Mouse (Mus musculus) stomach, postnatal 0 days (tissue): ENCODE results near the gene Slc25a12.

Experiments
- CTCF ChIP-seq: IDR thresholded peaks from 2 replicates; pipeline ENCODE4 v1.5.1; 2016; ENCODE audit warnings: antibody characterized with exemption, low read depth, mild to moderate bottlenecking, moderate library complexity
- EP300 ChIP-seq: optimal IDR thresholded peaks from 2 replicates; pipeline ENCODE3; 2016; ENCODE audit warnings: antibody characterized with exemption

DNA sequence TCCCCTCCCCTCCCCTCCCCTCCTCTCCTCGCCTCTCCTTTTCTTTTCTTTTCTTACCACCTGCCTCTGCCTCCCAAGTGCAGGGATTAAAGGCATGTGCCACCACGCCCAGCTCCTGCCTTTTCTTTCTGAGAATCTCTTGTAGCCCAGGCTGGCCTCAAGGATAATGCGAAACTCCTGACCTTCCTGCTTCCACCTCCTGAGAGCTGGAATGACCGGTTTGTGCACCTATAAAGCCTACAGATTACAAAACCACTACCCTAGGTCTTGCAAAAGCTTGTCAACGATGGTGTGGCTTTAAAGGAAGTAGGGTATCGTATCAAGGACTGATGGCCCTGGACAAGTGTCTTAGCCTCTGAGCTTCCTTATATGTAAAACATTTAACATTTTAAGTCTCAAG lies 31.3 kb downstream of the Slc25a12 start:
- no peak for TF ChIP-seq CTCF
- no peak for TF ChIP-seq EP300
